Mouse (Mus musculus) liver, embryonic 14.5 days (tissue): ENCODE data around the gene Dennd5a. TPM values are rescaled to one million over a fixed set of nuclear protein-coding genes. Genes with fewer than 3 reads are reported as not detected.

ENCODE experiments used
- ATAC-seq: fragments of 200-750 bp; cut with Nextera tagmentation; 2 replicates; pipeline ENCODE4 v1.8.0; 2017; ENCODE audit warnings: moderate number of reproducible peaks, mild to moderate bottlenecking, moderate library complexity; ENCODE audit not compliant: insufficient read depth
- DNase-seq, 3 experiments: peaks; one replicate each; pipeline ENCODE4 v3.0.0-alpha.2; 2012 to 2013; ENCODE audit warnings: low read depth in 3 of 3, low spot score in 3 of 3
- H3K27ac ChIP-seq: fragments of 300-500 bp; sonication (generic); 2 replicates; pipeline ENCODE4 v1.5.1; 2014; ENCODE audit warnings: moderate library complexity, mild to moderate bottlenecking, control low read depth, inconsistent platforms
- H3K27me3 ChIP-seq: fragments of 300-500 bp; sonication (generic); 2 replicates; pipeline ENCODE4 v1.6.1; 2014; ENCODE audit warnings: mild to moderate bottlenecking, low read length, moderate library complexity; ENCODE audit not compliant: control insufficient read depth, insufficient read depth
- H3K36me3 ChIP-seq: fragments of 300-500 bp; sonication (generic); replicated peaks from 2 replicates; pipeline ENCODE4 v1.6.1; 2014; ENCODE audit warnings: low read depth; ENCODE audit not compliant: control insufficient read depth, insufficient read depth
- H3K4me1 ChIP-seq, 2 experiments: fragments of 200-500 bp in 1 of 2; fragments of 300-500 bp in 1 of 2; sonication (generic) in 1 of 2; replicated peaks; 2 replicates each; pipeline ENCODE4 v1.6.1; 2012 to 2014; ENCODE audit warnings: antibody characterized with exemption in 1 of 2, inconsistent platforms in 1 of 2, low read length in 1 of 2; ENCODE audit not compliant: control insufficient read depth in 2 of 2, insufficient read depth in 2 of 2
- H3K4me2 ChIP-seq: fragments of 300-500 bp; sonication (generic); 2 replicates; pipeline ENCODE4 v1.6.1; 2014; ENCODE audit warnings: low read depth, mild to moderate bottlenecking, control low read depth, moderate library complexity
- H3K4me3 ChIP-seq, 2 experiments: fragments of 200-500 bp in 1 of 2; fragments of 300-500 bp in 1 of 2; sonication (generic) in 1 of 2; 2 replicates each; pipeline ENCODE4 v1.5.1; 2012 to 2014; ENCODE audit warnings: low read depth in 2 of 2, low read length in 2 of 2, mild to moderate bottlenecking in 2 of 2, control low read depth in 1 of 2, inconsistent platforms in 1 of 2, moderate library complexity in 1 of 2; ENCODE audit not compliant: insufficient read depth in 1 of 2
- H3K9ac ChIP-seq: fragments of 300-500 bp; sonication (generic); replicated peaks from 2 replicates; pipeline ENCODE4 v1.6.1; 2014; ENCODE audit warnings: mild to moderate bottlenecking, control low read depth, moderate library complexity
- H3K9me3 ChIP-seq: fragments of 300-500 bp; sonication (generic); 2 replicates; pipeline ENCODE4 v1.6.1; 2016; ENCODE audit warnings: low read length, mixed read lengths; ENCODE audit not compliant: control insufficient read depth
- CTCF ChIP-seq: IDR thresholded peaks from 2 replicates; pipeline ENCODE4 v1.5.1; 2016; ENCODE audit warnings: antibody characterized with exemption, low read depth, control low read depth
- EP300 ChIP-seq: IDR thresholded peaks from 2 replicates; pipeline ENCODE4 v1.6.1; 2016; ENCODE audit warnings: antibody characterized with exemption, low read depth
- WGBS: fragments of 180-500 bp; shearing (Covaris S2); extraction: QIAGEN DNeasy Blood & Tissue Kit; methylation state at CpG from one replicate; pipeline ENCODE4 v1.1.7; 2014; ENCODE audit not compliant: insufficient replicate concordance; 5-methylcytosine and 5-hydroxymethylcytosine counted together
- polyA plus RNA-seq, 2 experiments: library from polyadenylated mRNA; depleted of rRNA in 1 of 2; stranded (reverse) in 1 of 2; unstranded in 1 of 2; fragments of >200 nt; fragmentation: Nextera tagmentation in 1 of 2; extraction: Ambion mirVana in 1 of 2; gene quantifications; 2 replicates each; pipeline versions ENCODE4 v1.2.1 to v1.2.3; 2012 to 2014

Dennd5a gene
- polyA plus RNA-seq, 2 experiments = 6.9 to 13.8 TPM

DNA sequence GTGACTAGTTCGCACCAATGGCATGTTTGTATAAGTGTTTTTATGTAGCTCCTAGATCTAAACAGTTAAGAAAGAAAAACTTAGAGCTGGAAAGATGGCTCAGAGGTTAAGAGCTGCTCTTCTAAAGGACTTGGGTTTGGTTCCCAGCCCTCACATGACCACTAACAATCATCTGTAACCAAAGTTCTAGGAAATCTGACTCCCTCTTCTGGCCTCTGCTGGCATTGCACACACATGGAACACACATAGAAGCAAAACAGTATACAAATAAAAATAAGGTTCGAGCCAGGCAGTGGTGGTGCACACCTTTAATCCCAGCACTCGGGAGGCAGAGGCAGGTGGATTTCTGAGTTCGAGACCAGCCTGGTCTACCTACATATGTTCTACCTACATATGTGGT is 3.4 kb upstream of the Dennd5a start:
- no peak overlapping the region for H3K9ac ChIP-seq
- TF ChIP-seq CTCF = peak; percentile 29; the same call in 1 of the 2 replicates
- no peak for TF ChIP-seq EP300
- no peak overlapping the region for H3K4me3 ChIP-seq
- H3K36me3 ChIP-seq = no peaks in the 10 kb centered on the region
- no peak for DNase-seq
- no peak for ATAC-seq
- H3K27ac ChIP-seq = no peak overlapping the region
- H3K9me3 ChIP-seq = no peaks in the 10 kb centered on the region
- H3K4me2 ChIP-seq = no peak overlapping the region
- H3K27me3 ChIP-seq = no peaks in the 10 kb centered on the region
- WGBS = 81% methylated on average over 4 of the region's 4 CpGs
- peaks cover 5 to 8% of the 10 kb centered on the region in 2 experiments for H3K4me1 ChIP-seq

DNA sequence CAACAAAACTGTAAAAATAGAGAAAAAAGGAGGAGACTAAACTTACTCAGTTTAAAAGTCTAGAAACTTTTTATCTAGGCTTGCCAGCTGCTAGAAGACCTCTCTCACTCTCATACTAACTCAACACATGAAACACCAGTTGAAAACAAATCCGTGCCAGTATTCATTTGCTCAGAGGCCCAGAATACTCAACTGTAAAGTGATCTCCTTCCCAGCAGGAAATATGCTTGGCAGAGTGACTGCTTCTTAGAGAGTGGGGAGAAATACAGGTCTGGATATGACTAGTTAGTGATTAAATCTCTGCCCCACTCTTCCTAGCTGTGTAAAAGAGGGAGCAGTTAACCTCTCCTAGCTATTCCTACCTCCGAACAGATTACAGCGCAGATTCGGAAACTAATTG is 2.3 kb upstream of the Dennd5a start:
- no peak overlapping the region for H3K4me2 ChIP-seq
- no peak for TF ChIP-seq CTCF
- no peak for TF ChIP-seq EP300
- 75% methylated on average over 4 of the region's 4 CpGs for WGBS
- peaks cover 9 to 16% of the 10 kb centered on the region in 2 experiments for H3K4me1 ChIP-seq
- no peaks in the 10 kb centered on the region for H3K36me3 ChIP-seq
- H3K4me3 ChIP-seq = no peak overlapping the region
- ATAC-seq (no peak), DNase-seq (no peak)
- no peaks in the 10 kb centered on the region for H3K9me3 ChIP-seq
- H3K27ac ChIP-seq = no peak overlapping the region
- no peaks in the 10 kb centered on the region for H3K27me3 ChIP-seq
- no peak overlapping the region for H3K9ac ChIP-seq

DNA sequence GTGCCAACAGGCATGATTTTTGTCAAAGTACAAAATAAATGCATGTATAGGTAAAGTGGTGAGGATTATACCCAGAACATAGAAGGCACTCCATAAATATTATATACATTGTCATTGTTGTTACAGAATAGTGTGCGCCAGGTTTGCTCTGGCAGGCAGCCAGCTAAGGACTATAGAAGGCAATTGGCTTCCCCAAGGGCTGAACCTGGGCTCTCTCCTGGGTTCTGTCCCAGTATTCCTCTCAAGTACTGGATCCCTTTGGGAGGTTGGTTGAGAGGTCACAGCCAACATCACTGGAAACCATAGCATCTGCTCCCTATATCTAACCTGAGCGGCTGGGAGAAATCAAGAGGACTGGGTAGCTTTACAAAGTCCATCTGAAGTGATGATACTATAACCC is 1.3 kb upstream of the Dennd5a start:
- no peak for DNase-seq
- H3K9ac ChIP-seq = no peak overlapping the region
- no peaks in the 10 kb centered on the region for H3K36me3 ChIP-seq
- WGBS = 78% methylated on average over 2 of the region's 2 CpGs
- no peaks in the 10 kb centered on the region for H3K27me3 ChIP-seq
- no peak overlapping the region for H3K27ac ChIP-seq
- no peak for TF ChIP-seq CTCF
- no peak for TF ChIP-seq EP300
- ATAC-seq = no peak
- no peak overlapping the region for H3K4me3 ChIP-seq
- H3K4me2 ChIP-seq = no peak overlapping the region
- H3K4me1 ChIP-seq = peaks cover 11 to 16% of the 10 kb centered on the region in 2 experiments
- H3K9me3 ChIP-seq = no peaks in the 10 kb centered on the region

DNA sequence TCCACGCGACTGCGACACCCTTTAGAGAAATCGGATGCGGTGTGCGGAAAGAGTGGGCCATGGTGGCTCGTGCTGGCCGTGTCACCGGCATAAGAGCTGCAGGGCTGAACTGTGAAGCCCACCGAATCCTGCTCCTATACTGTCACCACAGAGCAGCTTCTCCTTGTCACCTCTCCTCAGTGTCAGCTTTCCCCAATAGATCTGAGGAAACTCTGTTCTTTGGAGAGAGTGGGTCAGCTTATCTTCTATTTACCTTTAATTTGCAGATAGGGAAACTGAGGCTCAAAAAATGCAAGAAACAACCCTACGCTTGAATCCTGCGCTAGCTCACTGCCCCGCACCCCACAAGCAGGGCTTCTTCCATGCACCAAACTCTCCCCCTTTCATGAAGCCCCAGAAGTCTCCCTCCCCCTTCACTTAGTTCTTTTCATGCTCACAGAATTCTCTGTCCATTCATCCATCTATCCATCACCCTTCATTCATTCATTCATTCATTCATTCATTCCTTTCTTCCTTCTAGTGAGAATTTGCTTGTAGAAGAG is 414 bp upstream of the Dennd5a start:
- Histone ChIP-seq H3K36me3 (no peaks in the 10 kb centered on the region), H3K27me3 (no peaks in the 10 kb centered on the region), H3K9me3 (no peaks in the 10 kb centered on the region), H3K9ac (peak overlapping the region; percentile 77), H3K4me1 (peaks cover 11 to 16% of the 10 kb centered on the region in 2 experiments), H3K27ac (no peak overlapping the region), H3K4me2 (peak overlapping the region; percentile 59), H3K4me3 (peak overlapping the region; percentile 58 to 74)
- DNase-seq (no peak), ATAC-seq (no peak)
- TF ChIP-seq CTCF = no peak
- TF ChIP-seq EP300 = no peak
- WGBS = 11% methylated on average over 13 of the region's 13 CpGs

DNA sequence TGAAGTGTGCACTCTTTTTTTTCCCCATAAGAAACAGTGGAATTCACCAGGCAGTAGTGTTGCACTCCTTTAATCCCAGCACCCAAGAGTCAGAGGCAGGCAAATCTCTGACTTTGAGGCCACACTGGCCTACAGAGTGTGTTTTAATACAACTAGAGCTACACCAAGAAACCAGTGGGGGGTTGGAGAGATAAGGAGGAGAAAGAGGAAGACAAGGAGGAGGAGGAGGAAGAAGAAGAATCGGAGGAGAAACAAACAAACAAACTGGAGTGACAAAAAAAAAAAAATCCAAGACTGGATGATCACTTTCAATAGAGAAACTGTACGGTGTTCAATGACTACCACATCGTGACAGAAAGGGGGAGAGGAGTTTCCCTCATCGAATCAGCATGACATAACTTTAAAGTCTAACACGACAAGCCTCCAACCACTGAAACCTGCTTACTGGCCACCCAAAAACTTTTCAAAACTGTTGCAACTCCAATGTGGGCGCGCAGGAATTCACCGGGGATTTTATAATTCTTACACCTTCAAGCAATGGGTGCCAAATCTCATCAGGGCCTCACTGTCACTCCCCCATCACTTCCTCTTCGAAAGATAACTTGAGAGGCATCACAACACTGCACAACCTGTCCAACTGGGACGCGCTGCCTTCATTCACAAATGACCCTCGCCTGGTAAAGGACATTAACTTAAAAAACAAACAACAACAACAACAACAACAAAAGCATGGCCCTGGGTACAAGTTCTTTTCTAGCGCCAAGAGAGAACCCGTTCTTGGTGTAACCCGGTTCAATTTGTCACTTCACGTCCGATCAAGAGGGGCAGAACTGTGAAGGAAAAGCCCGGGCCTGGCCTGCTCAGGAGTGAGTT is 1.2 kb downstream of the Dennd5a start:
- TF ChIP-seq CTCF = no peak
- no peak for TF ChIP-seq EP300
- WGBS = 3% methylated on average over 18 of the region's 18 CpGs
- H3K27me3 ChIP-seq = no peaks in the 10 kb centered on the region
- H3K36me3 ChIP-seq = no peaks in the 10 kb centered on the region
- DNase-seq = peak in 1 of 3 experiments; percentile 24
- peak; percentile 21; the same call in 1 of the 2 replicates for ATAC-seq
- no peaks in the 10 kb centered on the region for H3K9me3 ChIP-seq
- H3K4me1 ChIP-seq = peaks cover 11 to 18% of the 10 kb centered on the region in 2 experiments
- peak overlapping the region; percentile 58 to 74 for H3K4me3 ChIP-seq
- H3K4me2 ChIP-seq = peak overlapping the region; percentile 59
- H3K9ac ChIP-seq = peak overlapping the region; percentile 77
- no peak overlapping the region; the same call in 1 of the 2 replicates for H3K27ac ChIP-seq
